Mouse (Mus musculus) forebrain, embryonic 12.5 days (tissue): ENCODE measurements around the gene Cit. TPM values are rescaled to one million over a fixed set of nuclear protein-coding genes. Genes with fewer than 3 reads are reported as not detected.

Source experiments
- ATAC-seq: fragments of 200-750 bp; cut with Nextera tagmentation; 2 replicates; pipeline ENCODE4 v1.8.0; 2017; ENCODE audit warnings: moderate TSS enrichment; ENCODE audit not compliant: low FRiP score
- H3K27ac ChIP-seq: fragments of 300-500 bp; sonication (generic); 2 replicates; pipeline ENCODE4 v1.5.1; 2016; ENCODE audit warnings: mild to moderate bottlenecking
- H3K27me3 ChIP-seq: fragments of 300-500 bp; sonication (generic); 2 replicates; pipeline ENCODE4 v1.6.1; 2016; ENCODE audit warnings: mild to moderate bottlenecking
- H3K36me3 ChIP-seq: fragments of 300-500 bp; sonication (generic); replicated peaks from 2 replicates; pipeline ENCODE4 v1.6.1; 2016; ENCODE audit warnings: mild to moderate bottlenecking
- H3K4me1 ChIP-seq: fragments of 300-500 bp; sonication (generic); 2 replicates; pipeline ENCODE4 v1.6.1; 2016
- H3K4me2 ChIP-seq: fragments of 300-500 bp; sonication (generic); 2 replicates; pipeline ENCODE4 v1.6.1; 2016; ENCODE audit warnings: mild to moderate bottlenecking, moderate library complexity
- H3K4me3 ChIP-seq: fragments of 300-500 bp; sonication (generic); replicated peaks from 2 replicates; pipeline ENCODE4 v1.5.1; 2016; ENCODE audit warnings: mild to moderate bottlenecking
- H3K9ac ChIP-seq: fragments of 300-500 bp; sonication (generic); 2 replicates; pipeline ENCODE4 v1.6.1; 2016; ENCODE audit warnings: mild to moderate bottlenecking
- H3K9me3 ChIP-seq: fragments of 300-500 bp; sonication (generic); 2 replicates; pipeline ENCODE4 v1.6.1; 2016
- WGBS: fragments of 180-500 bp; shearing (Covaris S2); methylation state at CpG from one replicate; pipeline ENCODE4 v1.1.7; 2016; 5-methylcytosine and 5-hydroxymethylcytosine counted together
- polyA plus RNA-seq: library from polyadenylated mRNA; unstranded; fragments of >200 nt; fragmentation: Nextera tagmentation; extraction: Ambion mirVana; gene quantifications from 2 replicates; pipeline ENCODE4 v1.2.1, GENCODE M21; 2016

The Cit gene
- polyA plus RNA-seq, 1 experiment from 2014 or later, result 46.5 TPM

DNA sequence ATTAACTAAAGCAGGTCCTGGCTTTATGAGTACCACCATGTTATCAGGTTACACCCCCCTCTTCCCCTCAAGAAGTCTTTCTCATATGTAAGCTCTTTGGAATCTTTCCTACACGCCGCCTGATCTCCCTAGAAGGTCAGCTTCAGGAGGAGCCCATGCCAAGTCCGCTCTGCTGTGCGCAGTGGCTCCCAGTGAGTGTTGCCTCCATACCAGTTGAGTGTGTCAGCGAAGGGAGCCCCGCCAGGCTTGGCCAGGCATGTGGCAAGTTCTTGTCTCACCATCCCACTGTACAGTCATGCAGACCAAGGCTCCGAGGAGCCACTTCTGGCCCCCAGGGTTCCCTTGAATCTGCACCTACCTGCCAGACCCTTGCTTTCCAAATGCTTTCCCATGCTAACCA, 79.9 kb downstream of the Cit start:
- Histone ChIP-seq H3K4me2 (no peak overlapping the region), H3K9ac (no peak overlapping the region), H3K4me1 (no peaks in the 10 kb centered on the region), H3K27me3 (no peaks in the 10 kb centered on the region), H3K36me3 (peaks cover 37% of the 10 kb centered on the region), H3K4me3 (no peak overlapping the region), H3K27ac (no peak overlapping the region), H3K9me3 (no peaks in the 10 kb centered on the region)
- ATAC-seq, result no peak
- WGBS, result 94% methylated on average over 7 of the region's 7 CpGs

GRCm38 (mm10) chr5:115928786-115929507, 83.9 kb downstream of the Cit start:
- Histone ChIP-seq H3K27ac (no peak overlapping the region), H3K4me1 (no peaks in the 10 kb centered on the region), H3K4me3 (no peak overlapping the region), H3K27me3 (no peaks in the 10 kb centered on the region), H3K9me3 (no peaks in the 10 kb centered on the region), H3K4me2 (no peak overlapping the region), H3K9ac (no peak overlapping the region), H3K36me3 (peaks cover 69% of the 10 kb centered on the region)
- 86% methylated on average over 16 of the region's 16 CpGs for WGBS
- no peak for ATAC-seq

GRCm38 (mm10) chr5:115932325-115932724, 87.2 kb downstream of the Cit start:
- no peak overlapping the region for H3K9ac ChIP-seq
- peaks cover 78% of the 10 kb centered on the region for H3K36me3 ChIP-seq
- no peak overlapping the region for H3K27ac ChIP-seq
- H3K4me1 ChIP-seq, result no peaks in the 10 kb centered on the region
- ATAC-seq, result no peak
- H3K4me3 ChIP-seq, result no peak overlapping the region
- H3K9me3 ChIP-seq, result no peaks in the 10 kb centered on the region
- WGBS, result 94% methylated on average over 11 of the region's 11 CpGs
- H3K27me3 ChIP-seq, result no peaks in the 10 kb centered on the region
- H3K4me2 ChIP-seq, result no peak overlapping the region

DNA sequence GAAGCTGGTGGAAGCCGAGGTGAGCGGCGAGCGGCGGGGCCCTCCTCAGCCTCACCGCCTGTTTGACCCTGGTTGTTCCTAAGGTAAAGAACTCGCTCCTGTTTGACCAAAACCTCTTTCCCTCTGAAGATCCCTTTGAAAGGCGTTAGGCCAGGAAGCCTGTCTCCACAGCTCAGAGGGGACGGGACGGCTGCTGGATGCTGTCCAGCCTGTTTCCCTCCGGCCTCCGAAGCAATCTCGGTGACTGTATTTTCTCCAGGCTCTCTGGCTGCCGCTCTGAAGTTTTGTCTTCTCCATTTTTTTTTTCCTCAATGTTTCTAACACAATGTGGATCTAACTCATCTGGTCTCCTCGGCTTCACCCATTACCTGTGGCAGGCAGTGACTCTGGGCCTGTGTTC, 91.8 kb downstream of the Cit start:
- 95% methylated on average over 15 of the region's 15 CpGs for WGBS
- Histone ChIP-seq H3K4me3 (no peak overlapping the region), H3K9me3 (no peaks in the 10 kb centered on the region), H3K9ac (no peak overlapping the region), H3K27ac (no peak overlapping the region), H3K27me3 (no peaks in the 10 kb centered on the region), H3K36me3 (peaks cover 87% of the 10 kb centered on the region), H3K4me2 (no peak overlapping the region), H3K4me1 (no peaks in the 10 kb centered on the region)
- ATAC-seq, result no peak

DNA sequence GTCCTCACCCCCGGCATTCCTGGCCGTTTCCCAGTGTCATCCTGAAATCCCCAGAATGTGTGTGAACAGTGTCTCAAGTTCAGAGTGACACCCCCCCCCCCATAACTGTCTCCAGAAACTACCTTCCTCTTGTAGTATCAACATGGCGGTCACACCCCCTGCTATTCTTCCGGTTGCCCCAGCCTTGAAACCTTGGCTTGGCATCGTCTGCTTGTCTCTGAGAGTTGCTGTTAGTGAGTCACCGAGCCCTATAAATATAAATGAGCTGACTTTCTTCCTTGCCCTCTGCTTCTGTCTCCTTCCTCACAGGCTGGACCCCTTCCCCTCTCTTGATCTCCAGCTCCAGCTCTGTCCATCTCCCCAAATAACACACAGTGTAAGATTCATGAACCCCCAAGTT, 92.5 kb downstream of the Cit start:
- Histone ChIP-seq H3K4me3 (no peak overlapping the region), H3K27me3 (no peaks in the 10 kb centered on the region), H3K9me3 (no peaks in the 10 kb centered on the region), H3K9ac (no peak overlapping the region), H3K4me2 (no peak overlapping the region), H3K27ac (no peak overlapping the region), H3K36me3 (peaks cover 86% of the 10 kb centered on the region), H3K4me1 (no peaks in the 10 kb centered on the region)
- 94% methylated on average over 6 of the region's 6 CpGs for WGBS
- ATAC-seq, result no peak

GRCm38 (mm10) chr5:115938999-115939398, 93.9 kb downstream of the Cit start:
- H3K4me1 ChIP-seq, result no peaks in the 10 kb centered on the region
- no peaks in the 10 kb centered on the region for H3K9me3 ChIP-seq
- H3K27ac ChIP-seq, result no peak overlapping the region
- H3K9ac ChIP-seq, result no peak overlapping the region
- no peaks in the 10 kb centered on the region for H3K27me3 ChIP-seq
- H3K4me3 ChIP-seq, result no peak overlapping the region
- no peak for ATAC-seq
- H3K4me2 ChIP-seq, result no peak overlapping the region
- H3K36me3 ChIP-seq, result peaks cover 88% of the 10 kb centered on the region
- 96% methylated on average over 13 of the region's 13 CpGs for WGBS

DNA sequence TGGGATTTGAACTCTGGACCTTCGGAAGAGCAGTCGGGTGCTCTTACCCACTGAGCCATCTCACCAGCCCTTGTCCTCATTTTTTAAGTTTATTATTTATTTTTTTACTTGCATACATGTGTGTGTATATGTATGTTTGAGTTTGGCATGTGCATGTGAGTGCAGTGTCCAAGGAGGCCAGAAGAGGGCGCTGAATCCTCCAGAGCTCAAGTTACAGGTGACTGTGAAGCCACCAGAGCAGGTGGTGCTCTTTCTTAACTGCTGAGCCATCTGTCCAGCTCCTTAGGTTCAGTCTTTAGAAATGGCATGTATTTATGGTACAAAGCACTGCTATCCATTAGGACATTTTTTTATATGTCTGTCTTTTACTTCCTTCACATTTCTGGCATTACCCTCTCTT, 97.3 kb downstream of the Cit start:
- Histone ChIP-seq H3K4me2 (no peak overlapping the region), H3K9ac (no peak overlapping the region), H3K36me3 (peaks cover 95% of the 10 kb centered on the region), H3K4me1 (no peaks in the 10 kb centered on the region), H3K9me3 (no peaks in the 10 kb centered on the region), H3K27me3 (no peaks in the 10 kb centered on the region), H3K4me3 (no peak overlapping the region), H3K27ac (no peak overlapping the region)
- ATAC-seq, result no peak
- WGBS, result 93% methylated on average over 3 of the region's 3 CpGs

GRCm38 (mm10) chr5:115944791-115945490, 99.9 kb downstream of the Cit start:
- H3K4me3 ChIP-seq, result no peak overlapping the region
- H3K9me3 ChIP-seq, result no peaks in the 10 kb centered on the region
- no peak overlapping the region for H3K27ac ChIP-seq
- no peak overlapping the region for H3K4me2 ChIP-seq
- no peak overlapping the region for H3K9ac ChIP-seq
- H3K36me3 ChIP-seq, result peaks cover 89% of the 10 kb centered on the region
- no peaks in the 10 kb centered on the region for H3K4me1 ChIP-seq
- no peaks in the 10 kb centered on the region for H3K27me3 ChIP-seq
- 68% methylated on average over 11 of the region's 11 CpGs for WGBS
- no peak for ATAC-seq

GRCm38 (mm10) chr5:115947622-115948353, 102.7 kb downstream of the Cit start:
- H3K27ac ChIP-seq, result no peak overlapping the region
- no peaks in the 10 kb centered on the region for H3K4me1 ChIP-seq
- H3K4me2 ChIP-seq, result no peak overlapping the region
- H3K9ac ChIP-seq, result no peak overlapping the region
- H3K36me3 ChIP-seq, result peaks cover 90% of the 10 kb centered on the region
- no peaks in the 10 kb centered on the region for H3K9me3 ChIP-seq
- WGBS, result 93% methylated on average over 15 of the region's 15 CpGs
- no peak for ATAC-seq
- H3K4me3 ChIP-seq, result no peak overlapping the region
- no peaks in the 10 kb centered on the region for H3K27me3 ChIP-seq

GRCm38 (mm10) chr5:115950936-115951335, 105.9 kb downstream of the Cit start:
- Histone ChIP-seq H3K4me1 (no peaks in the 10 kb centered on the region), H3K27me3 (no peaks in the 10 kb centered on the region), H3K27ac (no peak overlapping the region), H3K9ac (no peak overlapping the region), H3K36me3 (peaks cover 91% of the 10 kb centered on the region), H3K9me3 (no peaks in the 10 kb centered on the region), H3K4me3 (no peak overlapping the region), H3K4me2 (no peak overlapping the region)
- WGBS, result 88% methylated on average over 7 of the region's 7 CpGs
- no peak for ATAC-seq

GRCm38 (mm10) chr5:115953173-115953572, 108.1 kb downstream of the Cit start:
- Histone ChIP-seq H3K9me3 (peaks cover 8% of the 10 kb centered on the region; the same call in 1 of the 2 replicates), H3K4me3 (no peak overlapping the region), H3K27me3 (no peaks in the 10 kb centered on the region), H3K4me1 (no peaks in the 10 kb centered on the region), H3K9ac (no peak overlapping the region), H3K36me3 (peaks cover 89% of the 10 kb centered on the region), H3K27ac (no peak overlapping the region), H3K4me2 (no peak overlapping the region)
- 95% methylated on average over 6 of the region's 6 CpGs for WGBS
- no peak for ATAC-seq

- Histone ChIP-seq H3K4me3 (no peak overlapping the region), H3K27ac (no peak overlapping the region), H3K27me3 (no peaks in the 10 kb centered on the region), H3K4me2 (no peak overlapping the region), H3K9me3 (peaks cover 8% of the 10 kb centered on the region; the same call in 1 of the 2 replicates), H3K9ac (no peak overlapping the region), H3K36me3 (peaks cover 87% of the 10 kb centered on the region), H3K4me1 (no peaks in the 10 kb centered on the region)
- 94% methylated on average over 6 of the region's 6 CpGs for WGBS
- ATAC-seq, result no peak
Measured at GRCm38 (mm10) chr5:115954084-115954483, 109.0 kb downstream of the Cit start.
